Mouse (Mus musculus): ENCODE data around the gene Slc16a9.

DNA sequence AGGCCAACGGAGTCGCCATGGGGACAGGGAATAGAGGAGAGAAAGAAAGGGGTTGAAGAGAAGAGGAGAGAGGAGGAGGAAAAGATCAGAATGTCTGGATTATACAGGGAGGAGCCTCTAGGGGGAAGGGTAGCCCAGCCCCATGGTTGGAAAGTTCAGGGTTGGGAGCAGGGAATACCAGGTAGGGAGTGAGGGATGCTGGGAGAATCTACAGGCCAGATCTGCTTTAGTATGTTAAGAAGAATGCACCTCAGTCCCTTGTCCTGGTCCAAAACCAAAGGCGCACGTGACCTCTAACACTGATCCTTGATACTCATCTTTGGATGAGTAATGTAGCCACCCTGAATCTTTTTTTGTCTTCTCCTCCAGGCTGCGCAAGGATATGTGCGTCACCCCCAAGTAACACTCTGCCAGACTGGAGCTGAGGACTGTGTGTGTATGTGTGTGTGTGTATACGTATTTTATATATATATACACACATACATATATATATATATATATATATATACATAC, 45.9 kb upstream of the Slc16a9 start:
- TF ChIP-seq POLR2A (IDR thresholded peaks at IDR 0.05; ENCODE audit: insufficient read length, low read depth) (no peak), USF1 (IDR thresholded peaks at IDR 0.05; ENCODE audit: low read depth) (no peak), E2F4 (IDR thresholded peaks at IDR 0.05; ENCODE audit: insufficient read depth) (no peak), POLR2AphosphoS2 (IDR thresholded peaks at IDR 0.05; ENCODE audit: insufficient read length, low read depth) (no peak), CEBPB (IDR thresholded peaks at IDR 0.05; ENCODE audit: insufficient read depth, poor library complexity, severe bottlenecking) (no peak), MYOD1 (IDR thresholded peaks at IDR 0.05; ENCODE audit: control insufficient read depth in 1 of 3, insufficient read length in 2 of 3, low read depth in 2 of 3) (no peak)
